Mouse (Mus musculus) neural tube, embryonic 12.5 days (tissue): ENCODE data around the gene Snrnp40. TPM values are rescaled to one million over a fixed set of nuclear protein-coding genes. Genes with fewer than 3 reads are reported as not detected.

Experiments used
- ATAC-seq: fragments of 200-750 bp; cut with Nextera tagmentation; 2 replicates; pipeline ENCODE4 v1.8.0; 2017; ENCODE audit warnings: low read depth, mild to moderate bottlenecking, moderate TSS enrichment, moderate library complexity; ENCODE audit not compliant: low FRiP score
- H3K27ac ChIP-seq: fragments of 300-500 bp; sonication (generic); 2 replicates; pipeline ENCODE4 v1.5.1; 2016
- H3K27me3 ChIP-seq: fragments of 300-500 bp; sonication (generic); replicated peaks from 2 replicates; pipeline ENCODE4 v1.6.1; 2016; ENCODE audit warnings: mild to moderate bottlenecking
- H3K36me3 ChIP-seq: fragments of 300-500 bp; sonication (generic); 2 replicates; pipeline ENCODE4 v1.6.1; 2016; ENCODE audit warnings: mild to moderate bottlenecking
- H3K4me1 ChIP-seq: fragments of 300-500 bp; sonication (generic); 2 replicates; pipeline ENCODE4 v1.6.1; 2016
- H3K4me2 ChIP-seq: fragments of 300-500 bp; sonication (generic); replicated peaks from 2 replicates; pipeline ENCODE4 v1.6.1; 2016; ENCODE audit warnings: mild to moderate bottlenecking
- H3K4me3 ChIP-seq: fragments of 300-500 bp; sonication (generic); 2 replicates; pipeline ENCODE4 v1.5.1; 2016
- H3K9ac ChIP-seq: fragments of 300-500 bp; sonication (generic); 2 replicates; pipeline ENCODE4 v1.6.1; 2016; ENCODE audit warnings: mild to moderate bottlenecking
- H3K9me3 ChIP-seq: fragments of 300-500 bp; sonication (generic); 2 replicates; pipeline ENCODE4 v1.6.1; 2016; ENCODE audit warnings: mild to moderate bottlenecking
- WGBS: fragments of 180-500 bp; shearing (Covaris S2); methylation state at CpG from one replicate; pipeline ENCODE4 v1.1.7; 2016; 5-methylcytosine and 5-hydroxymethylcytosine counted together
- polyA plus RNA-seq: library from polyadenylated mRNA; unstranded; fragments of >200 nt; fragmentation: Nextera tagmentation; extraction: Ambion mirVana; gene quantifications from 2 replicates; pipeline ENCODE4 v1.2.1, GENCODE M21; 2016

The Snrnp40 gene
- polyA plus RNA-seq: 160 and 166 TPM in 2 replicates

- Histone ChIP-seq H3K27me3 (no peaks in the 10 kb centered on the region), H3K4me1 (peaks cover 17% of the 10 kb centered on the region), H3K4me3 (peak within 1 kb of the TSS; percentile 96), H3K9me3 (0 out of 2 replicates have a peak, but pooled peaks cover 4% of the 10 kb centered on the region), H3K27ac (peak within 1 kb of the TSS; percentile 53; the same call in 1 of the 2 replicates), H3K9ac (peak within 1 kb of the TSS; percentile 79), H3K36me3 (peaks cover 20% of the 10 kb centered on the region), H3K4me2 (peak within 1 kb of the TSS; percentile 78)
- under 1% methylated on average over 49 of the region's 49 CpGs for WGBS
- peak; percentile 98 for ATAC-seq
These were observed at the start of gene Snrnp40, which contains the start of gene Zcchc17 for GRCm38 (mm10) chr4:130359486-130360237. Snrnp40 (plus strand) TSS chr4:130360132. Zcchc17 (minus strand) TSS chr4:130359943.

- no peak for ATAC-seq
- H3K36me3 ChIP-seq: peaks cover 35% of the 10 kb centered on the region
- no peaks in the 10 kb centered on the region for H3K9me3 ChIP-seq
- H3K4me3 ChIP-seq: no peak overlapping the region
- peaks cover 16% of the 10 kb centered on the region for H3K4me1 ChIP-seq
- H3K27me3 ChIP-seq: peaks cover 31% of the 10 kb centered on the region
- no peak overlapping the region for H3K27ac ChIP-seq
- WGBS: 92% methylated on average over 3 of the region's 3 CpGs
- no peak overlapping the region for H3K4me2 ChIP-seq
- no peak overlapping the region for H3K9ac ChIP-seq
These were observed 47.4 kb upstream of the Snrnp40 start for GRCm38 (mm10) chr4:130312526-130312925.

GRCm38 (mm10) chr4:130313552-130313951 lies 46.4 kb upstream of the Snrnp40 start:
- Histone ChIP-seq H3K36me3 (peaks cover 44% of the 10 kb centered on the region), H3K27ac (no peak overlapping the region), H3K27me3 (peaks cover 22% of the 10 kb centered on the region), H3K4me2 (no peak overlapping the region), H3K9ac (no peak overlapping the region), H3K4me3 (no peak overlapping the region), H3K9me3 (no peaks in the 10 kb centered on the region), H3K4me1 (peaks cover 6% of the 10 kb centered on the region)
- WGBS: 92% methylated on average over 4 of the region's 4 CpGs
- no peak for ATAC-seq

- Histone ChIP-seq H3K9me3 (no peaks in the 10 kb centered on the region), H3K27me3 (no peaks in the 10 kb centered on the region), H3K4me3 (no peak overlapping the region), H3K4me1 (no peaks in the 10 kb centered on the region), H3K4me2 (no peak overlapping the region), H3K27ac (no peak overlapping the region), H3K36me3 (peaks cover 55% of the 10 kb centered on the region), H3K9ac (no peak overlapping the region)
- 81% methylated on average over 13 of the region's 13 CpGs for WGBS
- no peak for ATAC-seq
These were observed 44.0 kb upstream of the Snrnp40 start for GRCm38 (mm10) chr4:130315771-130316527.

GRCm38 (mm10) chr4:130316691-130317090 lies 43.2 kb upstream of the Snrnp40 start:
- 87% methylated on average over 10 of the region's 10 CpGs for WGBS
- Histone ChIP-seq H3K27me3 (no peaks in the 10 kb centered on the region), H3K4me2 (no peak overlapping the region), H3K9me3 (no peaks in the 10 kb centered on the region), H3K4me3 (no peak overlapping the region), H3K27ac (no peak overlapping the region), H3K36me3 (peaks cover 58% of the 10 kb centered on the region), H3K9ac (no peak overlapping the region), H3K4me1 (no peaks in the 10 kb centered on the region)
- ATAC-seq: no peak

- Histone ChIP-seq H3K36me3 (peaks cover 68% of the 10 kb centered on the region), H3K4me2 (no peak overlapping the region), H3K9me3 (no peaks in the 10 kb centered on the region), H3K4me1 (no peaks in the 10 kb centered on the region), H3K27ac (no peak overlapping the region), H3K27me3 (no peaks in the 10 kb centered on the region), H3K4me3 (no peak overlapping the region), H3K9ac (no peak overlapping the region)
- ATAC-seq: no peak
- WGBS: 63% methylated on average over 3 of the region's 3 CpGs
These were observed 41.8 kb upstream of the Snrnp40 start for GRCm38 (mm10) chr4:130318122-130318521.

- no peak overlapping the region for H3K4me3 ChIP-seq
- ATAC-seq: no peak
- no peak overlapping the region for H3K9ac ChIP-seq
- no peaks in the 10 kb centered on the region for H3K9me3 ChIP-seq
- H3K36me3 ChIP-seq: peaks cover 70% of the 10 kb centered on the region
- no peaks in the 10 kb centered on the region for H3K4me1 ChIP-seq
- WGBS: 85% methylated on average over 7 of the region's 7 CpGs
- no peaks in the 10 kb centered on the region for H3K27me3 ChIP-seq
- no peak overlapping the region for H3K4me2 ChIP-seq
- no peak overlapping the region for H3K27ac ChIP-seq
These were observed 40.4 kb upstream of the Snrnp40 start for GRCm38 (mm10) chr4:130319564-130319963.

GRCm38 (mm10) chr4:130321640-130322039 lies 38.3 kb upstream of the Snrnp40 start:
- Histone ChIP-seq H3K36me3 (peaks cover 73% of the 10 kb centered on the region), H3K4me1 (no peaks in the 10 kb centered on the region), H3K4me2 (no peak overlapping the region), H3K9me3 (no peaks in the 10 kb centered on the region), H3K4me3 (no peak overlapping the region), H3K9ac (no peak overlapping the region), H3K27ac (no peak overlapping the region), H3K27me3 (no peaks in the 10 kb centered on the region)
- no peak for ATAC-seq
- 98% methylated on average over 7 of the region's 7 CpGs for WGBS

- H3K4me1 ChIP-seq: no peaks in the 10 kb centered on the region
- H3K27me3 ChIP-seq: no peaks in the 10 kb centered on the region
- H3K27ac ChIP-seq: no peak overlapping the region
- no peak overlapping the region for H3K9ac ChIP-seq
- no peak overlapping the region for H3K4me3 ChIP-seq
- ATAC-seq: no peak
- H3K9me3 ChIP-seq: no peaks in the 10 kb centered on the region
- H3K4me2 ChIP-seq: no peak overlapping the region
- WGBS: 85% methylated on average over 7 of the region's 7 CpGs
- H3K36me3 ChIP-seq: peaks cover 77% of the 10 kb centered on the region
These were observed 37.4 kb upstream of the Snrnp40 start for GRCm38 (mm10) chr4:130322567-130322966.

GRCm38 (mm10) chr4:130323165-130323564 lies 36.8 kb upstream of the Snrnp40 start:
- H3K9ac ChIP-seq: no peak overlapping the region
- 88% methylated on average over 1 of the region's 1 CpGs for WGBS
- H3K4me2 ChIP-seq: no peak overlapping the region
- H3K9me3 ChIP-seq: no peaks in the 10 kb centered on the region
- no peaks in the 10 kb centered on the region for H3K4me1 ChIP-seq
- no peak overlapping the region for H3K27ac ChIP-seq
- no peak for ATAC-seq
- H3K4me3 ChIP-seq: no peak overlapping the region
- peaks cover 76% of the 10 kb centered on the region for H3K36me3 ChIP-seq
- H3K27me3 ChIP-seq: no peaks in the 10 kb centered on the region

GRCm38 (mm10) chr4:130323607-130324006 lies 36.3 kb upstream of the Snrnp40 start:
- H3K4me2 ChIP-seq: no peak overlapping the region
- H3K4me3 ChIP-seq: no peak overlapping the region
- no peak overlapping the region for H3K9ac ChIP-seq
- H3K27me3 ChIP-seq: no peaks in the 10 kb centered on the region
- no peaks in the 10 kb centered on the region for H3K4me1 ChIP-seq
- ATAC-seq: no peak
- no peaks in the 10 kb centered on the region for H3K9me3 ChIP-seq
- H3K36me3 ChIP-seq: peaks cover 76% of the 10 kb centered on the region
- H3K27ac ChIP-seq: no peak overlapping the region
- 90% methylated on average over 5 of the region's 5 CpGs for WGBS

GRCm38 (mm10) chr4:130325446-130325845 lies 34.5 kb upstream of the Snrnp40 start:
- H3K36me3 ChIP-seq: peaks cover 74% of the 10 kb centered on the region
- no peak for ATAC-seq

More at GRCm38 (mm10) chr4:130325446-130325845, 34.5 kb upstream of the Snrnp40 start:
- Histone ChIP-seq H3K4me1 (no peaks in the 10 kb centered on the region), H3K27me3 (no peaks in the 10 kb centered on the region), H3K9ac (no peak overlapping the region), H3K27ac (no peak overlapping the region), H3K9me3 (no peaks in the 10 kb centered on the region), H3K4me2 (no peak overlapping the region), H3K4me3 (no peak overlapping the region)
- WGBS: 92% methylated on average over 2 of the region's 2 CpGs
